Mouse (Mus musculus) embryo, embryonic 10 days (tissue): ENCODE results near the gene Gpr107.

Experiments
- DNase-seq: peaks from one replicate; pipeline ENCODE4 v3.0.0-alpha.2; 2015; ENCODE audit warnings: low spot score

Gpr107 gene

DNA sequence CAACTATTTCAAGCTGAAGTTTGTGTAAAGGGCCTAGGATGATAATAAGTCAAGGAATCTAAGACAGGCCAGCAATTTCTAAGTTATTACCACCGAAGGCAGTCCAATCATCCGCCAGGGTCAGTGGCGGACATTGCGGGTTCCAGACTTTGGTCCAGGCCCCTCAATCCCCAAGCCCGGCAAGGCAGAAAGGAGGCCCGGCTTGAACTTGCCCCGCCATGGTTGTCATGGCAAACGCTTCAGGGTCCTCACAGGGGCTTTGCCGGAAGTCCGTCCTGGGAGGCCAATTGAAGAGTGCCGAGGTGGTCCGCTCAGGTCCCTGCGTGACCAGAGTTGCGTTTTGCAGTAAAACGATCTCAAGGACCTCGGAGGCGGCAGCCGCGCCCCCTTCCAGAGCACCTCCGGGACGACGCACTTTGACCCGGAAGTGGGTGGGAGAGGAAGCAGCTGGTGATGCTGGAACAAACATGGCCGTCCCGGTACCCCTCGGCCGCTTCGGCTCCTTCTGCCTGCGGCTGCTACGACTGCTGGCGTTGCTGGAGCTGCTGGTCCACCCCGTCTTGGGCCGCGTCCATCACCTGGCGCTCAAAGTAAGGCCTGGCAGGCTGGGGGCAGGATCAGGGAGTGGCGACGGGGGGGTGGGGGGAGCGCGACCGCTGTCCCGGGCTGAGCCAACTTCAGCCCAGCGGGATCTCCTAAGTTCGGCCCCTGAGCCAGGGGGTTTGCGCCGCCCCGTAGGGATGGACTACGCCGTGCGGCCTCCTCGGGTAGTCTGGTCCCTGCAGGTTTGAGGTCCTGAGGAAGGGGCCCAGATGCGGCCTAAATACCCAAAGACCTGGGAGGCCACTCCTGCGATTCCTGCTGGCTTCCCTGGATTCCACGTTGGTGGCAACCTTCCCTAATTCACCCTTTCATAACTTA lies at the start of gene Gpr107:
Gpr107 (plus strand) TSS at position 425 of the 921 bp plus-strand sequence.
- DNase-seq, result peak; percentile 95

DNA sequence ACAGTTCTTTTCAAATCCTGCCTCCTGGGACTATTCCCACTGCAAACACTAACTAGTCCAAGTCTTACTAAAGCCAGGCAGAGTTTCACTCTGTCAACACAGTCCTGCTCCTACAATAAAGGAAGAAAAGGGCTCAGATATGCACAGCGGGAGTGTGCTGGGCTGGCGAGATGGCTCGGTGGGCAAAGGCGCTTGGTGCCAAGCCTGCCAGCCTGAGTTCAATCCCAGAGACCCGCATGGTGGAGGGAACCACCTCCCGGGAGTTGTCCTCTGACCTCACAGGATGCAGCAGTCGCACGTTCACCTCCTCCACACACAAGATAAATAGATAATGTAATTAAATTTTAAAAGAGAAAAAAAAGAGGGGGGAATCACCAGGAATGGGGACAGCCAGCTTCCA lies 48.8 kb upstream of the Gpr107 start:
- DNase-seq, result no peak

DNA sequence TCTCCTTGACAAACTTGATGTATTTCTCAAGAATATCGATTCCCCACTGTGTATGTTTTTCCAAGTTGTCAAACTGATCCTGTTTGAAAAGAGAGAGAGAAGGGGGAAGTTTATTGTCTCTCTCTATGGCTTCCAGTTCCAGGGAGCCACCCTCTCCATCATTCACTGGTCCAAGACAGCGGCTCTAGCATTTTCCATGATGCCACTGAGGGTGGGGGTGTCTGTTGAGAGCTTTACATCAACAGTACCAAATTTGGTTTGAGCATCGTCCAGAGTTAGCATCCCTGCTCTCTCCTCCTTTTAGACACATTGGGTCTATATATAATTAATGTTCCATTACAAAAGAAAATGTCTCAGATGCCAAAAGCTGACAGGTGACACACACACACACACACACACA lies 46.8 kb upstream of the Gpr107 start:
- DNase-seq, result no peak

DNA sequence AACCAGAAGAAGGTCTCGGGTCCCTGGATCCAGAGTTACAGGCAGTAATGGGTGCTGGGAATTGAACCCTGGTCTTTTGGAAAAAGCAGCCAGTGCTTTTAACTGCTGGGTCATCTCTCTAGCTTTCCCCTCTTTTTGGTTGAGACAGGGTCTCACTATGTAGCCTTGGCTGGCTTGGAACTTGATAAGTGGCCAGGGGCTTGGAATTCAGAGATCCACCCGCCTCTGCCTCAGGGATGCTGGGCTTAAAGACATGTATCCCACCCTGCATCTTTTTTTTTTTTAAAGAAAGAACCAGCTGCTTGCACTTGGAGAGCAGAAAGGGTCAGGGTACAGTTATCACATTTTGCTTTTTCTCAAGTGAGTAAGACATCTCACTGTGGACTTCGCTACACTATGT lies 46.1 kb upstream of the Gpr107 start:
- no peak for DNase-seq

DNA sequence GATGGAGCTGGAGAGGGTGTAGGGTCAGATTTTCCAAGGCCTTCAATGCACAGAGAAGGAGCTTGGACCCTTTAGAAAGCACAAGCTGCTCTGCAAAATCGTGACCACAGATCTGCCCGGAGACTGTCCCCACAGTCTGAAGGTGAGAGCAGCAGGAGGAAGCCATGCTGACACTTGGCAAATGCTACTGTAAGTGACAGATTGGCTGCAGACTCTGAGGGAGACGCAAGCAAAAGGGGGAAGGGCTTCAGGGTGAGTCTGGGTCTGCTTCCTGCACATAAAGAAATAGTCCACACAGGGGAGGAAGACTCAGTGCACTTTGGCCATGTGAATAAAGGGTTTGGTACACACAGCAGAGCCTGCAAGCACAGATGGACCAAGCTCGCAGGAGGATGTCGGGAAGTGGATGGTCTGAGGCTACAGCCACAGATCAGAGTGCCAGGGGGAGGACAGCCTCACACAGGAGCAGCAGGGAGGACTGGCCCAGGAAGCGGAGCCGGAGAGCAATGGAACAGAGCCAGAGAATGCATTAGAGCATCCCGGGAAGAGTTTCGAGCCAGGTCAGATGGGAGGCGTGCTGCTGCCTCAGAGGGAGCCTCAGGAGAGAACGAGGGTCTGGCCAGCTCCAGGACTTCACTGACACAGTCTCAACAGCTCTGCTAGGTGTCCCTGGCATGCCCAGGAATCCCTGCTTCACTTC lies 45.3 kb upstream of the Gpr107 start:
- no peak for DNase-seq

DNA sequence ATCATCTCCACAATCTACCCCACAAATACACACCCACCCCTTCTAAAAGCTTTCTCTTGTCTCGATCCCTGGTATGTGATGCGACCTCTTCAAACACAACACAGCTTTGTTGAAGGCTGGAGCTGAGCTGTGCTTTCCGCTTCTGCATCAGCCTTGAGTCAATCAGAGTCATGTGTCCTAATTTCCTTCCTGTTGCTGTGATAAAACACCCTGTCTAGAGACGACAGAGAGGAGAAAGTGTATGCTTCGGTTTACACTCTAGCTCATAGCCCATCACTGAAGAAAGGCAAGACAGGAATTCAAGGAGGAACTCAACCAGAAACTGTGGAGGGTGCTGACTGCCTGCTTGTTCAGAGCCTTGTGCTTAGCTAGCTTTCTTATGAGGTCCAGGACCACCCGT lies 43.9 kb upstream of the Gpr107 start:
- no peak for DNase-seq

DNA sequence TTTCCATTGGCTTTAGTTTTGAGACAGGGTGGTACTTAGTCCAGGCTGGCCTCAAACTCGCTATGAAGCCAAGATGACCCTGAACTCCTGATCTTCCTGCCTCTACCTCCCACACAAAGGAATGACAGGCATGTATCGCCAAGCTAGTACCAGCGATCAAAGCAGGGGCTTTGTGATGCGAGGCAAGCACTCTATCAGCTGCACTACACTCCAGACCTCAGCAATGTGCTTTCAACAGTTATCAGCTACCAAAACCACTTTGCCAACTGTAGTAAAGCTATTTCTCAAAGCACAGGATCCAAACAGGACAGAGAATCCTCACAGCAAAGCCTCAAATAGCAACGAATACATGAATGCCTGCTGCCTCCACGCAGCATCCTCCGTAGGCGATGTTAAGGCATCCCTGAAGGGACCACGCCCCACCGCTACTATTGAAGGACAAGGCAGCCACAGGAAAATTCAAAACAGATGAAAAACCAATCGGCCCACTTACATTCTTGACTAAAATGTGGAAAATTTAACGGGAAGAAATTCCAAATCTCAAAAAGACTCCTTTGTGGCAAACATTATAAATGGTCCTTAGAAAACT lies 42.1 kb upstream of the Gpr107 start:
- DNase-seq, result no peak

DNA sequence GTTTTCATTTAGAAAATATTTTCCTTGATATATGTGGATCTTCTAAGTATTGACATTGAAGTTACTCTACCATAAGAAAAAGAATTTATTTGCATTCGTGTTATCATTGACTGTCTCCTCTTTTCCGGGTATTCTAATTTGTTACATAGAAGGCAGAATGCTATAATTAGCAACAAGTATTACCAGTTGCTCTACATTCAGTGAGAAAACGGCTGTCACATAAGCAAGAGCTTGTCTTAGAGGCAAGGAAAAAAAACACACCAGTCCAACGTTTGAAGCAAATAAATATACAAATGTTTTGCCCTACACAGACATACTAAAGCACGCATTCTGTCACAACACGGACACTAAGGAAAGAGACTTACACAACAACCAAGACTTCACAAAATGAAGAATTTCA lies 40.4 kb upstream of the Gpr107 start:
- no peak for DNase-seq

DNA sequence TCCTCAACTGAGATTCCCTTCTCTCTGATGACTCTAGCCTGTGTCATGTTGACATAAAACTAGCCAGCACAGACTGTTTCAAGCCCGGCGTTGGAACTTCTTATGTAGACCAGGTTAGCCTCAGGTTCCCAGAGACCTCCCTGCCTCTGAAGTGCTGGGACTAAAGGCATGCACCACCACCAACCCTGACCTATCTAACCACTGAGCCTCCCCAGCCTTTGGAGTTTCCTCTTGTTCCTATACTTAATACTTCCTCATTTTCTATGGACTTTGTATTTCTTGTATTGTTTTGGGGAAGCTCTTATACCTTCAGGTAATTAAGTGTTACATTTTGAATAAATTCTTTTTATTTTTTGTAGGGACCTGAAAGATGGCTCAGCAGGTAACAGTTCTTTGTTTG lies 37.9 kb upstream of the Gpr107 start:
- DNase-seq, result no peak

DNA sequence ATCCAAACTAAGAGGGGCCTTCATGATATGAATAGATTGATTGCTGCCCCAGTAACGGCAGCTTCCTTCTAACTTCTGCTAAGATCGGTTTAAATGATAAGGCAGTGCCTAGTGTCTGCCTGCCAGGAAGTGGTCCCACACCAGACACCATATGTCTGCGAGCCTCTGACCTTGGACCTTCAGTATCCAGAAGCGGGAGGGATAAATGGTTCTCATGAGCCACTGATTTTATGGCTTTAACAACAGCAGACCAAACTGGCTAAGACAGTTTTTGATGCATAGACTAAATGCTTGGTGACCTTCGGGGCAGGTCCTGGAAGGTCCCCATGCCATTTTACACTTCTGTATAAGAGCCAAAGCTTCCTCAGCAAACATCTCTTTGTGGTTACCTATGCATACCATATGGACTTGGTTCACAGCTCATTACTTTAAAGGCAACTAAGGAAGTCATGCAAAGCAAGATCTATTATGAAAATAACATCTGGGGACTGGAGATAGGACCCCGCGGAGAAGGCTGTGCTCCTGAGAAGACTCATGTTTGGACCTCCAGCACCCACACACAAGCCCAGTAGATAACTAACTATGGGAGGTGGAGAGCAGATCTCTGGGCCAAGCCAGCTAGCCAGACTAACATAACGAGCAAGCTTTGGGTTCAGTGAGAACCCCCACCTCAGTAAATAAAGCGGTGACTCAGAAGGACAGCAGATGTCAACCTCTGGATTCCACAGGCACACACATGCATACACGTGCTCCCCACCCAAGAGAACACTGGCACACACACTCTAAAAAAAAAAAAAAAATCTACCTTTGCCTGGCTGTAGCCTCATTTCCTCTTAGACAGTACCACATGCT lies 36.8 kb upstream of the Gpr107 start:
- DNase-seq, result peak; percentile 60

DNA sequence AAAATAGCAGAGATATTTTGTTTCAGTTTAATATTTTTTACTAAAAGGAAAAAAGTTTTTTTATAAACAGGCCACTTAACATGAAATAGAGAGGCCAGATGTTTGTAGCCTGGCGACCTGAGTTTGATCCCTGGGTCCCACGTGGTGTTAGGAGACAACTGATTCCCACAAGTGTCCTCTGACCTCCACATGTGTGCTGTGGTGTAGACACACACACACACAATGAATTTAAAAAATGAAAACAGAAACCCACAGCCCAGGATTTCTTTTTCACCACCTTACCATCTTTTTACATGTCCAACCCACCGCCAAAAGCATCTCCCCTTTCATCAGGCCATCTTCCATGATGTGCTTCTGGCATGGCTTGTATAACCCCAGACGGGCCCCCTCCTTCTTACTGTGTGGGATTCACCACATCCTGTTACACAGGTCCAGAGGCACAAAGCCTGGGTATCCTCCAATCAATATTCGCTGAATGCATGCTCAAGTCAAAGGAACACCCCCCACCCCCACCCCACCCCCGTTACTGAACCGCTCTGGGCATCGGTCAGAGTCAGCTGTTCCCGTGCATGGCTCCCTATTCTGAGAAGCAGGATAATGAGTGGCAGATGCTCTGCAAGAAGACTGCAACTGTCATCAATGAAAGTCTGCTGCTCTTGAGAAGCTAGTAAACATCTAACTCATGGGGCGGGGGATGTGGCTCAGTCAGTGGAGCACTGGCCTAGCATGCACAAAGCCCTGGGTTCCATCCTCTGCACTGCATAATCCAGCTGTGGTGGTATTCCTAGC lies 36.0 kb upstream of the Gpr107 start:
- DNase-seq, result peak; percentile 40

DNA sequence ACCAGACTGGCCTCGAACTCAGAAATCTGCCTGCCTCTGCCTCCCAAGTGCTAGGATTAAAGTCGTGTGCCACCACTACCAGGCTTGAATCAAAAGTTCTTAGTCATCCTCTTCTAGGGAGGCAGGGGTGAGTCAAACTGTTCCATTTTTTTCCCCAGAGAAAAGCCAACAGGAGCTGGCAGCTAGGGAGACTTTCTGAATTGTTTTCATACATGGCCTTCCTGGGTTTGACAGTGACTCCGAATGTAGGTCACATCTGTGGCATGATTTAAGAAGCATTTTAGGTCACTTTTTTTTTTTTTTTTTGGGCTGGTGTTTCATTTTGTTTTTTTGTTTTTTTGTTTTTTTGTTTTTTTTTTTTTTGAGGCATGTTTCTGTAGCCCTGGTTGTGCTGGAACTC lies 33.9 kb upstream of the Gpr107 start:
- DNase-seq, result no peak

DNA sequence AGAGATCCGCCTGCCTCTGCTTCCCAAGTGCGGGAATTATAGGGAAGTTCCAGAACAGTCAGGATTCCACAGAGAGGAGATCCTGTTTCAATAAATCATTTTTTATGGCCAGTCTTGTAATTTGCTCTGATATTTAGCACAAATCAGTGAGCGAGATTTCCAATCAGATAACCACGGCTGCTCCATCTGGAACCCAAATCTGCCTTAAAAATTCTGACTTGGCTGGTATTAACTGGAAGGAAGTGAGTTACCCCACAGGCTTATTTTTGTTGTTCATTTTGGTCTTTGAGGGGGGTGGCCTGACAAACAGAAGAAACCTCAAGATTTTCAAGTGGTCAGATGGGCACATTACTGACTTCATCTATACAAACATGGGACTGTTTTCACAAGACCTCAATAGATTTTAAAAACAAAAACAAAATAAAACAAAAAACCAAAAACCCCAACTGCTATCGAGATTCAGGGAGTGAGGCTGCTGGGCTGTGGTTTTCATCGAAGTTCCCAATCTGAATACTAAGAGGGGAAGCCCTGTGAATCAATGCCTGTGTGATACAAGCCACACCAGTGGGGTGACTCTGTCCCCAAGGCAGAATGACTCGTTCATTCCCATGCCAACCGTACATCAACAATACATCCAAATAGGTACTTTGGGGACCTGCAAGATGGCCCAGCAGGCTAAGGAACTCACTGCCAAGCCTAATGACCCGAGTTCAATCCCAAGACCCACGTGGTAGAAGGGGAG lies 33.3 kb upstream of the Gpr107 start:
- no peak for DNase-seq

DNA sequence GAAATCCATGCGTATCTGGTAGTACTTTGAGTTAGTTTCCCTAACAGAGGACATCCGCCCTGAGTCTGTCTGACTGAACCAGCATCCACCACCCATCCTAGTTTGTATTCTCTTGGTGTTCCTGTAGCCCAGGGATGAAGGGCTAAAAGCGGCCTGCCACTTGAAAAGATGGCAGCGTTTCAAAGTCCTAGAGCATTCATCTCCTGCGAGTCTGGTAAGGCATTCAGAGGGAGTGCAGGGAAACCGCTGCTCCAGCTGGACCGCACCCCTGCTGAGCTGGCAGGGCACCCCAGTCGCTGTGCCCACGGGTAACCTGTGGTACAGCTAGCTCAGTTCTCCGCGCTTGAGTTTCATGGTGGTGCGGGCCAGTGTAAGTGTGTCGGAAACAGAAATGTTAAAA lies 32.3 kb upstream of the Gpr107 start:
- no peak for DNase-seq

DNA sequence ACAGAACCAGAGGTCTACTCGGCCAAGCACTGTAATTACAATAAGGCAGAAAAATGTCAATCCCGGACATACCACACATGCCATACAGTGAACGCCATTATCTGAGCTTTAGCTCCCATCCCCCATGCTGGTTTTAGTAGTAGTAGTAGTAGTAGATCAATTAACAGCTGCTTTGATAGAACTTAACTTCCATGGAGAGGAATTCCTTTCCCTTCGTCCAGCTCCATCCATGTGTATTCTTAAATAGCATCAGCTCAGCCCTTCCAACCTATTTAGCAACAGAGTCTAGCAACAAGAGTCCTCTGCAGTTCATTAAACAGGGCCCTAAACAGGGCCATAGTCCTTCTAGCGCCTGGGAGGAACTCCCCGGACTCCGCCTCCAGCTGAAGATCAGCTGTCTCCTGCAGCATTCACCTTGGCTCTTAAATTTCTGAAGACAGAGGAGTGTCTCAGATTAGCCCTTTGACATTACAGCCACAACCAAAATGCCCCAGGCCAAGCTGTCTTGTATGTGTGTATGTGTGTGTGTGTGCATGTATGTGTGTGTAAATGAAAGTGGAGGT lies 30.9 kb upstream of the Gpr107 start:
- DNase-seq, result no peak

DNA sequence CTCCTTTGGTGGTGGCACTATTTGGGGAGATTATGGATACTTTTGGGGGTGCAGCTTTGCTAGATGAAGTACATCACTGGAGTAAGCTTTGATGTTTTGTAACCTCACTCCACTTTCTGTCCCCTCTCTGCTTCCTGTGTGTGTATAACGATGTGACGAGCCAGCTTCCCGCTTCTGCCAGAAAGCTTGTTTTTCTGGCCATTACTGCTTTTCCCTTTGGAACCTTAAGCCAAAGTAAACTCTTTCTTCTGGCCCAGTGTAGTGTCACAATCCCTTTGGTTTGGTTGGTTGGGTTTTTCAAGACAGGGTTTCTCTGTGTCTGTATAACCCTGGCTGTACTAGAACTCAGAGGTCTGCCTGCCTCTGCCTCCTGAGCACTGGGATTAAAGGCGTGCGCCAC lies 29.3 kb upstream of the Gpr107 start:
- no peak for DNase-seq

DNA sequence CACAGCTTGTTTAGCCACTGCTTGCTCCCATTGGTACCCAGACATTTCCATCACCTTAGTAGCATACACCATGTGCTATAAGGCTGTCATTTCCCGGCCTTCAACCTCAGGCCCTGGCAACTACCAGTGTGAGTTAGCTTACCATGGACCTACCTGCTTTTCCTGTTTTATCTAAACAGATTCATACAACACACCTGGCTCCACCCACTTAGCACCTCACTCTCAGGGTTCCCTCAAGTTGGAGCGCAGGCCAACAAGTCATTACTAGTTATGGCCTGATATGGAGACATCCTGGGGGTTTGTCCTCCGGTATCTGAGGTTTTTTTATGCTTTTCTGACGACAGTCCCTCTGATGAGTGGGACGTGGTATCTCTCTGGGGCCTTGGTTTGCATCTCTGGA lies 28.6 kb upstream of the Gpr107 start:
- DNase-seq, result no peak

DNA sequence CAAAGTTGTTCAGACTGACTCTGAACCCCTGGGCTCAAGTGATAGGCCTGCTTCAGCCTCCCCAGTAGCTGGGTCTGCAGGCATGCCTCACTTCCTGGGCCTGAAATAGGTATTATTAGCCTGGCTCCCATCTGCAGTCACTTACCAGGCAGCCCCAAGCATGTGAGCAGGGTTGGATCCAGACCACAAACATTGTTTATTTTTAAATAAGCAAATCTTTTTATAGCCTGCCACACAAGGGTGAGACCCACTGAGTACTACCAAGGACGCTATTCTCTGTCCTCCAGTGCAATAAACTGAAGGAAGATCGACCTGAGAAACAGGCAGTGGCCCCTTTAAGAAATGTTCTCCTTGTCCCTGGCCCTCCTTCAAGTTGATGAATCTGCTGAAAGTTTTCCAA lies 27.4 kb upstream of the Gpr107 start:
- DNase-seq, result no peak

DNA sequence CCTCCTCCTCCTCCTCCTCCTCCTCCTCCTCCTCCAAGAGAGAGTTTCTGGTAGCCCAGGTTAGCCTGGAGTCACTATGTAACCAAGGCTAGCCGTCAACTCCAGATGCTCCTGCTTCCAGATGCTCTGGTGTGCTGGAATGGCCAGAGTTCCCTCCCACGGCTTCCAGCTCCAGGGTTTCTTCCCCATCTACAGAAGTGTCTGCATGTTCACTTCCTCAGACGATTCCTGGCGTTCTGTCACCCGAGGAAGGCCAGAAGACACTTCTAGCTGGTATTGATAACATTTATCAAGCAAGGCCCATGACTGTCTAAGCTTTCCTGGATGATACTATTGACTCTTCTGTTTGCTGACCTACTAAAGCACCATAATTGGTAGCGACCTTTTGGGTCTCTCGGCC lies 27.0 kb upstream of the Gpr107 start:
- no peak for DNase-seq

DNA sequence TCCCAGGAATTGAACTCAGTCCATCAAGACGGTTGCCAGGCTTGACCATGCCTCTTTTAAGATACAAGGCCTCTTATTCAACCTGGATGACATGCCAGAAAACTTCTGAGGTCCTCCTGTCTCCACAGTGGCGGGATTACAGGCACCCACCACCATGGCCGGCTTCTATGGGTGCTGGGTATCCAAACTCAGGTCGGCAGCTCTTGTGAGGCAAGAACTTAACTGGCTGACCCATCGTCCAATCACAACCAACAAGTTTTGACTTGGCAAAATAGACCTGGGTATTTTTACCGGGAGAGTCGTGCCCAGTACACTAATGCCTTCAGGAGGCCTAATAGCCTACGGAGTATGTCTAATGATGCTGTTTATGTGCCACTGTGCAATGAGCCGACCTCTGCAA lies 26.1 kb upstream of the Gpr107 start:
- no peak for DNase-seq
